Mouse (Mus musculus) intestine, embryonic 15.5 days (tissue): ENCODE data around the gene Supt5. TPM values are rescaled to one million over a fixed set of nuclear protein-coding genes. Genes with fewer than 3 reads are reported as not detected.

Experiments
- ATAC-seq: fragments of 200-750 bp; cut with Nextera tagmentation; 2 replicates; pipeline ENCODE4 v1.8.0; 2017; ENCODE audit warnings: moderate TSS enrichment, moderate library complexity
- H3K27ac ChIP-seq: fragments of 300-500 bp; sonication (generic); 2 replicates; pipeline ENCODE4 v1.5.1; 2015; ENCODE audit warnings: mild to moderate bottlenecking, inconsistent platforms
- H3K27me3 ChIP-seq: fragments of 300-500 bp; sonication (generic); replicated peaks from 2 replicates; pipeline ENCODE4 v1.6.1; 2015; ENCODE audit warnings: inconsistent platforms
- H3K36me3 ChIP-seq: fragments of 300-500 bp; sonication (generic); 2 replicates; pipeline ENCODE4 v1.6.1; 2015; ENCODE audit warnings: inconsistent platforms
- H3K4me1 ChIP-seq: fragments of 300-500 bp; sonication (generic); replicated peaks from 2 replicates; pipeline ENCODE4 v1.6.1; 2015; ENCODE audit warnings: inconsistent platforms
- H3K4me2 ChIP-seq: fragments of 300-500 bp; sonication (generic); replicated peaks from 2 replicates; pipeline ENCODE4 v1.6.1; 2015; ENCODE audit warnings: mild to moderate bottlenecking, inconsistent platforms
- H3K4me3 ChIP-seq: fragments of 300-500 bp; sonication (generic); replicated peaks from 2 replicates; pipeline ENCODE4 v1.5.1; 2015; ENCODE audit warnings: inconsistent platforms
- H3K9ac ChIP-seq: fragments of 300-500 bp; sonication (generic); 2 replicates; pipeline ENCODE4 v1.6.1; 2015; ENCODE audit warnings: inconsistent platforms
- H3K9me3 ChIP-seq: fragments of 300-500 bp; sonication (generic); 2 replicates; pipeline ENCODE4 v1.6.1; 2016; ENCODE audit warnings: inconsistent platforms
- WGBS: fragments of 180-500 bp; shearing (Covaris S2); methylation state at CpG from one replicate; pipeline ENCODE4 v1.1.7; 2015; 5-methylcytosine and 5-hydroxymethylcytosine counted together
- polyA plus RNA-seq: library from polyadenylated mRNA; unstranded; fragments of >200 nt; fragmentation: Nextera tagmentation; extraction: Ambion mirVana; gene quantifications from 2 replicates; pipeline ENCODE4 v1.2.1, GENCODE M21; 2015

Gene Supt5
- polyA plus RNA-seq, 1 experiment from 2014 or later: 67.9 TPM

DNA sequence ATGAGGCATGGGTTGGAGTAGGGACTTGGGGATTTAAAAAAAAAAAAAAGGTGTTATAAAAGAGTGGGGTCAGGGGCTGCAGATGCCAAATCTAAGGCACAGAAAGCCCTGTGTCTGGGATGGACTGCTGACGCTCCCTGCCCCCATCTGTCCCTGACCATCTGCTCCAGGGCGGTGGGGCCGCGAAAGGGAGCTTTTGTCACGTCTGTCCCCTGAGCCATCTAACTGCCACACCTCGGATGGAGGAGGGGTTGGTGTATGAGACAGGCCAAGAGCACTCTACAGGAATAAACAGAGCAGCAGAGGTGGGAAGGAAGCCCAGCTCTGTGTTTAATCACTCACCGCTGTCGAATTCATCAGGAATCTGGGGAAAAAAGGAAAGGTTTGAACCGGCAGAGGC is 28.8 kb downstream of the Supt5 start:
- Histone ChIP-seq H3K36me3 (peaks cover 46% of the 10 kb centered on the region), H3K4me3 (no peak overlapping the region), H3K27me3 (no peaks in the 10 kb centered on the region), H3K4me1 (peaks cover 7% of the 10 kb centered on the region), H3K9me3 (no peaks in the 10 kb centered on the region), H3K4me2 (no peak overlapping the region), H3K9ac (no peak overlapping the region), H3K27ac (no peak overlapping the region)
- no peak for ATAC-seq
- 48% methylated on average over 9 of the region's 9 CpGs for WGBS

DNA sequence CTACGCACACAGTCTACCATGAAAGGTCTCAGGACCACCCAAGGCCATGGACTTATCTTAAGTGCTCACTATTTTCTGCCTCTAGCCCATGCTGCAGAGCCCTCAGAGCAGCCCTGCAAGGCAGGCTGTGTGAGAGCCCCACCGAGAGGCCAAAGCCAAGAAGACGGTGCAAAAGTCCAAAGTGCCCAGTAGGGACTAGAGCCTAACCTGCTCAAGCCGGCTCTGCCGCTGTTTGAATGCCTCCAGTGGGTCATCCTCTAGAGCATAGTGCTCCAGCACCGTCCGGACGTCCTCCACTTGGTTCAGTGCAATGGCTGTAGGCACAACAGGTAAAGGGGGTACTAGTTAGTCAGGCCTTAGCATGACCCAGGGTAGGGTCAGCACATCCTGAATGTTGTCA is 32.3 kb downstream of the Supt5 start:
- H3K36me3 ChIP-seq: peaks cover 41% of the 10 kb centered on the region
- no peaks in the 10 kb centered on the region for H3K9me3 ChIP-seq
- H3K4me3 ChIP-seq: no peak overlapping the region
- no peak overlapping the region for H3K9ac ChIP-seq
- 96% methylated on average over 8 of the region's 8 CpGs for WGBS
- no peak overlapping the region for H3K27ac ChIP-seq
- H3K4me1 ChIP-seq: peaks cover 13% of the 10 kb centered on the region
- peaks cover 12% of the 10 kb centered on the region for H3K27me3 ChIP-seq
- no peak for ATAC-seq
- no peak overlapping the region for H3K4me2 ChIP-seq

DNA sequence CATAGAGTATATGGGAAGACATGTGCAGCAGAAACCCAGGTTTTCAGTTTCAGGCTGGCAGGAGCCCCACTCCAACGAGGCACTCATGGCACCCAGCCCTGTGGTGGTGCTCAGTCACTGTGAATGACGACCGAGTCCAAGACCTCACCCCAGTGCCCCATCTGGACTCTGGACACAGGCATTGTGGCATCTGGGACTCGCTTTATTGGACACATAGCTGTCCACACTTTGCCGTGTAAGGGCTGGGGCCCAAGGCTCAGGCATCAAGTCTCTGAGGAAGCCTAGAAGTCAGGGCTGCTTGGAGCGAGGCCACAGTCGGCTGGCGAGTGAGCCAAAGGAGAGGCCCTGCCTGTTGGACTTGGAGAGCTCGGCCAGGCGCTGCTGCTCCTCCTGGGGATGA is 32.9 kb downstream of the Supt5 start:
- WGBS: 92% methylated on average over 10 of the region's 10 CpGs
- H3K36me3 ChIP-seq: peaks cover 41% of the 10 kb centered on the region

DNA sequence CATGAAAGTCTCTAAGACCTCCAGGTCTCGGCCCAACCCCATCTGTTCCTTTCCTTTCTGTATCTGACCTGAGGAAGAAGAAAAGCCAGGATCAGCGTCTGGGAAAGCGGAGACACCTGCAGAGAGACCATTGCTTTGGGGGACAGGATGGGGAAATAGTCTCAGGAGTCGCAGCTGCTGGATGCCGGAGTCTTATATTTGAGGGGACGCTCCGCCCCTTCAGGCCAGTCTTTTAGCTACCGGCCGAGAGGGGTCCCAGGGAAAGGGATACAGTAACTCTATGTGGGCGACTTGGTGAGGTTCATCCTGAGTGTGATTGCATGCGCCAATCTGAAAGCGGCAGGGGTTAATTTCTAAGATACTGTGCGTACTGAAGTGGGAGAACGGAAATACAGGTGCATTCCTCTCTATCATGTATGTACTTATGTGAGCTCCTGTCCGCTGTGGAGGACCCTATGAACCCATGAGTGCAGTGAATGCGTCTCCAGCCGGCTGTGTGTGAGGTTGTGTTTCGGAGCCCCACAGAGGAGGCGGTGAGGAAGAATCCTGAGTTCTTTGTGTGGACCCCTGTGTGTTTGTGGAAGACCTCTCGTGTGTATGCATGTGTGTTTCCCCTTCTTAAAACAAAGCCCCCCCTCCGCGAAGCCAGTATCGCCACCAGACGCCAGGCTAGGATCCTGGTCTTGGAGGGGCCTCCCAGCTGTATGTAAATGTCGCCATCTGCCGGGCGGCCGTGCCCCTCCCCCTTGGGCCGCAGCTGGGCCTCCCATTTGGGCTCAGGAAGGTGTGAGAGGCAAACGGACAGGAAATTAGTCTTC is 36.7 kb downstream of the Supt5 start, which contains the start of gene Dll3:
Gene Dll3, minus strand, starts transcription at position 623 of the 818 bp plus-strand sequence.
- peak within 1 kb of the TSS; percentile 59 for H3K4me2 ChIP-seq
- no peaks in the 10 kb centered on the region for H3K9me3 ChIP-seq
- peaks cover 40% of the 10 kb centered on the region for H3K27me3 ChIP-seq
- peak within 1 kb of the TSS; percentile 26; the same call in 1 of the 2 replicates for H3K9ac ChIP-seq
- peak; percentile 65 for ATAC-seq
- no peak within 1 kb of the TSS for H3K27ac ChIP-seq
- H3K36me3 ChIP-seq: peaks cover 17% of the 10 kb centered on the region
- peak within 1 kb of the TSS; percentile 25 for H3K4me3 ChIP-seq
- WGBS: 1% methylated on average over 30 of the region's 30 CpGs
- H3K4me1 ChIP-seq: peaks cover 13% of the 10 kb centered on the region

More for the DNA sequence above, 32.9 kb downstream of the Supt5 start:
- Histone ChIP-seq H3K9ac (no peak overlapping the region), H3K27me3 (peaks cover 17% of the 10 kb centered on the region), H3K4me3 (no peak overlapping the region), H3K9me3 (no peaks in the 10 kb centered on the region), H3K4me2 (no peak overlapping the region), H3K4me1 (peaks cover 11% of the 10 kb centered on the region), H3K27ac (no peak overlapping the region)
- no peak for ATAC-seq

DNA sequence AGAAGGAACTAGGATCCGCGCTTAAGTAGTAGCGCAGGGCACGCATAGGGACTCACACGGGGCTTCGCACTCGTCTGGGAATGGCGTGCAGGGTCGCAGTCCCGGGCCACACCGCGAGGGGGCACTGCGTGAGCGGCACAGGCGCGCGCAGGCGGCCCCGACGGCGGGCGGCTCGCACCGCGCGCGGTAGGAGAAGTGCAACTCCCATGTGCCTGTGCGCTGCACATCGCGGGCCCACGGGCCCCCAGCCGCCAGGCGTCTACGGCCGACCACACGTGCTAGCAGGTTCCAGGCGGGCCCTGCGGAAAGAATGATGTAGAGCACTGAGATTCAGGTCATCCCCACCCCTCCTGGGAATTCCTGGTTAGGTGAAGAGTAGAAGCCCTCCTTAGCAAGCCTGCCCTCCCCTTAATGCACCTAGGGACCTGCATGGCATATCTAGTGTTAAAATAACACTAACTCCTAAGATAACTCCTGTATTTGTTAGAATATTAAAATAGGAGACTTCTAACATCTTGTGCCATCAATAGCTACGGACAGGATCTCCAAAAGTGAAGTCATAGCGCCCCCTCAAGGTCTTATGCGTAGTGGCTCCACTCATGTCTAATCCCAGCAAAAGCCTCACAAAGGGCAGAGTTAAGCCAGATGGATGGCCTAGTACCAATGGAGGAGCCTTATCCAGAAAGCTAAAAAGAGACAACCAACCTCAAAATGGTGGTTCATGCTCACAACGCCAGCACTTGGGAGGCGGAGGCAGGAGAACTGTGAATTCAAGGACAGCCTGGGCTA is 39.5 kb downstream of the Supt5 start:
- WGBS: 18% methylated on average over 43 of the region's 43 CpGs
- Histone ChIP-seq H3K9me3 (no peaks in the 10 kb centered on the region), H3K27ac (no peak overlapping the region), H3K4me1 (peaks cover 18% of the 10 kb centered on the region), H3K9ac (peak overlapping the region; percentile 26; the same call in 1 of the 2 replicates), H3K4me3 (0 out of 2 replicates have a peak overlapping the region, but pooled peaks have one; percentile 1), H3K36me3 (no peaks in the 10 kb centered on the region), H3K4me2 (peak overlapping the region; percentile 45), H3K27me3 (peaks cover 53% of the 10 kb centered on the region)
- ATAC-seq: no peak; the same call in 1 of the 2 replicates

DNA sequence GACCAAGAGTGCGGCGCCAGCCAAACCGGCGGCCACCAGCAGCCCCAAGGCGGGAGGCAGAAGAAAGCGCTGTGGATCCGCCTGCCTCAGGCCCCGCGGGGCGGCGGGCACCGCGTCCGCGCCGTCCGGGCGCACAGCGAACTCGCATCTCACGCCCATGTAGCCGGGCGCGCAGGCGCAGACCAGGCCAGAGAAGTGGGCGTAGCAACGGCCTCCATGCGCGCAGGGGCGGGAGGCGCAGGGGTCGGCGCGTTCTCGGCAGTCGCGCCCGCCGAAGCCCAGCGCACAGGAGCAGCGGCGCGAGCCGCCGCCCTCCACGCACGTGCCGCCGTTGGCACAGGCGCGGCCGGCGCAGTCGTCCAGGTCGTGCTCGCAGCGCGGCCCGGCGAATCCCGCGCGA is 44.1 kb downstream of the Supt5 start:
- H3K27me3 ChIP-seq: peaks cover 65% of the 10 kb centered on the region
- WGBS: 3% methylated on average over 58 of the region's 63 CpGs
- peaks cover 21% of the 10 kb centered on the region for H3K4me1 ChIP-seq

DNA sequence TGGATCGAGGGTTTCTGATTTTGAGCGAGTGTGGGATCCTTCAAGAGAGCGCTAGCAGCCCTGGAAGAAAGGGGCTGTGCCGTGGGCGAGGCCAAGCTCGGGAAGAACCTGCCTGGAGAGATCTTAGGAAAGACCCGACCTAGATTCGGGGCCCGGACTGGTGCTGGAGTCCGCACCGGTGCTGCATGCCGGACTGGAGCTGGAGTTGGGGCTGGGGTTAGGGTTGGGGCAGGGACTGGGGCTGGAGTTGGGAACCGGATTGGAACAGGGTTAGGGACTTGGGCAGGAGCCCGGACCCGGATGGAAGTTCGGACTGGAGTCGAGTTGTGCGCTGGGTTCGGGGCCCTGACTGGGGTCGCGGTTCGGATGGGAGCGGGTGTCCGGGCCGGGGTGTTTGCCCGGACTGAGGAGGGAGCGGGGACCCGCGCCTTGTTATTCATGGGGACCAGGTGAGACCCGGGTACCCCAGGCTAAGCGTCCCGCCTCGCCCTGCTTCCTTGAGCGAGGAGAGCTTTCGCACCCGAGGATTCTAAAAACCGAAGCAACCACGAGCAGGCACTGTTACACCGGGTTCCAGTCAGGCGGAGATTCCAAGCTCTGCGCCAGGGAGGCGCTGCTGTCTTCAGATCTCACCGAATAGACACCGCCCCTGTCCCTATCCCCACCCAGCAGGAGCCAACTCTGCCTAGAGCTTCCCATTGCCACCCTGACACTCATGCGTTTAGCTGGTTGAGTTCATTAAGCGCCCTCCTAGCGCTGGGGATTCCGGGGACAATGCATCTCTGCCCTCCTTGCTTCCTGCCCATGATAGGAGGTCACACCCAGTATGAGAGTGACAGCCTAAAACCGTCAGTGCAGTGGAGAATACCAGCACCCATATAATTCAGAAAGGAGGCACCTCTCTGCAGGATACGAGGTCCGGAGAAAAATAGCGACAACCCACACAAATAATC is 47.6 kb downstream of the Supt5 start, which contains the start of gene Selenov:
Gene Selenov, minus strand, starts transcription at position 549 of the 953 bp plus-strand sequence.
- peaks cover 62% of the 10 kb centered on the region for H3K27me3 ChIP-seq
- no peaks in the 10 kb centered on the region for H3K36me3 ChIP-seq
- no peaks in the 10 kb centered on the region for H3K9me3 ChIP-seq
- WGBS: under 1% methylated on average over 52 of the region's 52 CpGs
- H3K27ac ChIP-seq: no peak within 1 kb of the TSS
- H3K9ac ChIP-seq: 0 out of 2 replicates have a peak within 1 kb of the TSS, but pooled peaks have one; percentile 21
- H3K4me3 ChIP-seq: peak within 1 kb of the TSS; percentile 29
- H3K4me1 ChIP-seq: peaks cover 17% of the 10 kb centered on the region
- peak within 1 kb of the TSS; percentile 66 for H3K4me2 ChIP-seq
- peak; percentile 40 for ATAC-seq

More for the DNA sequence above, 44.1 kb downstream of the Supt5 start:
- Histone ChIP-seq H3K27ac (no peak overlapping the region), H3K9me3 (no peaks in the 10 kb centered on the region), H3K4me3 (peak overlapping the region; percentile 56), H3K36me3 (no peaks in the 10 kb centered on the region), H3K9ac (peak overlapping the region; percentile 41), H3K4me2 (peak overlapping the region; percentile 94)
- peak; percentile 82 for ATAC-seq

DNA sequence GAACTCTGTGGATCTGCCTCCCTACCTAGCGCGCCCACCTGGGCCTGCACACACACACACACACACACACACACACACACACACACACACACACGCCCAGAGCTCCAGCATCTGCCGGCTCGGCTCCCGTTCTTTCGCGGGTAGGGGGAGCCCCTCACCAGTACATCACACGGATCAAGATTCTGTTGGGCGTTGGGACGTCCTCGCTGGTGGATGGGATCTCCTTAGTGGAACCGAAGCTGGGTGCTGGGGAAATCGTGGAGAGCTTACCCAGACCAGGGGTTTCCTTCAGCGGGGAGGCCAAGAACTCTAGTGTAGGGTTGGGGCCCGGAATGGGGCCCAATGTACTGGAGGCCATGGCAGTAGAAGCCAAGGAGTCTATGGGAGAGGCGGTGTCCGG is 48.4 kb downstream of the Supt5 start:
- Histone ChIP-seq H3K4me3 (peak overlapping the region; percentile 29), H3K27me3 (peaks cover 62% of the 10 kb centered on the region), H3K9me3 (no peaks in the 10 kb centered on the region), H3K4me2 (peak overlapping the region; percentile 66), H3K9ac (0 out of 2 replicates have a peak overlapping the region, but pooled peaks have one; percentile 21), H3K4me1 (peaks cover 17% of the 10 kb centered on the region), H3K27ac (no peak overlapping the region), H3K36me3 (no peaks in the 10 kb centered on the region)
- ATAC-seq: no peak
- 2% methylated on average over 18 of the region's 18 CpGs for WGBS

DNA sequence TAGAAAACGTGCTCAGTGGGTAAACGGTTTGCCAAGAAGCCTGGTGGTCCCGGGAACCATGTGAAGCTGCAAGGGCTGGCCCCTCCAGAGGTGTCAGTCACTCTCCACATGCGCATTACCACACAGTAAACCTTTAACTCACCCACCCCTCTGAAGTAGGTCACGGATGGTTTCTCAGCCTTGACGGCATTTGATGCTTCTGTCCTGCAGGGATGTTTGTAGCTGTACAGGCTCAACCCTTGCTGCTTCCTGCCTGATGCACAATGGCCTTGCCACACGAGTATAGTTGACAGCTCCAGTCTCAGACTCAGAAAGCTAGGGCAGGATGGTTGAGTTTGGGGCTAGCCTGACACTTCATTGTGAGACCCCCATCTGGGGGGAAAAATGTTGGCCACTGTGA is 57.9 kb downstream of the Supt5 start:
- Histone ChIP-seq H3K36me3 (no peaks in the 10 kb centered on the region), H3K4me3 (no peak overlapping the region), H3K27me3 (no peaks in the 10 kb centered on the region), H3K4me2 (no peak overlapping the region), H3K4me1 (peaks cover 7% of the 10 kb centered on the region), H3K9me3 (no peaks in the 10 kb centered on the region), H3K9ac (no peak overlapping the region), H3K27ac (no peak overlapping the region)
- ATAC-seq: no peak
- WGBS: 76% methylated on average over 7 of the region's 7 CpGs

DNA sequence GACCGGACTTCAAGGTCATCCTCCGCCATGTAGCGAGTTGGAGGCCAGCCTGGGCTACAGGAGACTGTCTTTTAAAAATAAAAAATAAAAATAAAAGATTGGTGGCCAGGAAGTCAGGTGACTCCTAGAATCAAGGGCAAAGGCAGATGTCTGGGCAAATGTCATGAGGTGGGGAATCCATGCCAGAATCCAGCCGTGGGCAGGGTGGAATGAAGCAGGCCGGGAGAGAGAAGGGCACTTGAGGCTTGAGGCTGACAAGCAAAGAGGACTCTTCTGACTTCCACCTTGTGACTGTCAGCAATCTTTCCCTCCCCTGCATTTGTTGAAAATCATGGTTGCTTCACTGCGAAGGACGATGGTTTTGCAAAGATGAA is 60.3 kb downstream of the Supt5 start:
- Histone ChIP-seq H3K4me3 (peak overlapping the region; percentile 68), H3K4me1 (peaks cover 7% of the 10 kb centered on the region), H3K27me3 (no peaks in the 10 kb centered on the region), H3K27ac (no peak overlapping the region), H3K36me3 (no peaks in the 10 kb centered on the region), H3K9me3 (no peaks in the 10 kb centered on the region), H3K9ac (peak overlapping the region; percentile 80), H3K4me2 (peak overlapping the region; percentile 94)
- WGBS: 84% methylated on average over 7 of the region's 7 CpGs
- no peak for ATAC-seq

DNA sequence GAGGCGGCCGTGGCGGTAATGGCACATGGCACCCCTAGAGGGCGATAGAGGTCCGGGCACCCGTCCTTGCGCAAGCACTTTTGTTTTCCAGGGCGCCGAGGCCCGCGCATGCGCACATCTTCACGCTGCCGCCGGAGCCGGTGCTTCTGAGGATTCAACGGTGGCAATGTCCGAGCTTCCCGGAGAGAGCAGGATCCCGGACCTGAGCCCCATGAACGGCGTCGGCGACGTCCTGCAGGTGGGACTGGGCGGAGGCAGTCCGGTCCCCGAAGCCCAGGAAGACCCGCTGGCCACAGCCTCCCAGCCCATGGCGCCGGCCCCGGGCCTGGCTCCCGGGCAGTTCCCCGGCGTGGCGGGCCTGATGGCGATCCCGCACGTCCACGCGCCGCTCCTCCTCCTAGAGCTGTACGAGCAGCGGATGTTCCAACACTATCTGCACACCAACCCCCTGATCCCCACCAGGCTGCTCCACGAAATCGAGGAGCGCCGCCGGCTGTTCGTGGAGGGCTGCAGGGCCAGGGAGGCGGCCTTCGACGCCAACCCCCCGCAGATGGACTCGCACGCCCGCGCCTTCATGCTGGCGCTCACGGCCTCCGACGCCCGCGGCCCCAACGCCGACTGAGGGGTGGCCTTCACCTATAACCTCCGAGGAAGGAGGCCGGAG is 60.8 kb downstream of the Supt5 start, which contains the start of gene Eid2b:
Gene Eid2b, plus strand, starts transcription at position 125 of the 664 bp plus-strand sequence.
- 3% methylated on average over 68 of the region's 68 CpGs for WGBS
- Histone ChIP-seq H3K4me1 (peaks cover 7% of the 10 kb centered on the region), H3K27me3 (no peaks in the 10 kb centered on the region), H3K9ac (peak within 1 kb of the TSS; percentile 80), H3K4me2 (peak within 1 kb of the TSS; percentile 94), H3K9me3 (no peaks in the 10 kb centered on the region), H3K36me3 (no peaks in the 10 kb centered on the region), H3K4me3 (peak within 1 kb of the TSS; percentile 68), H3K27ac (peak within 1 kb of the TSS; percentile 52)
- peak; percentile 89 for ATAC-seq
